Mouse (Mus musculus) neural tube, embryonic 12.5 days (tissue): ENCODE data around the gene Fgfr2. TPM values are rescaled to one million over a fixed set of nuclear protein-coding genes. Genes with fewer than 3 reads are reported as not detected.

Experiments
- ATAC-seq: fragments of 200-750 bp; cut with Nextera tagmentation; 2 replicates; pipeline ENCODE4 v1.8.0; 2017; ENCODE audit warnings: low read depth, mild to moderate bottlenecking, moderate TSS enrichment, moderate library complexity; ENCODE audit not compliant: low FRiP score
- H3K27ac ChIP-seq: fragments of 300-500 bp; sonication (generic); 2 replicates; pipeline ENCODE4 v1.5.1; 2016
- H3K27me3 ChIP-seq: fragments of 300-500 bp; sonication (generic); replicated peaks from 2 replicates; pipeline ENCODE4 v1.6.1; 2016; ENCODE audit warnings: mild to moderate bottlenecking
- H3K36me3 ChIP-seq: fragments of 300-500 bp; sonication (generic); 2 replicates; pipeline ENCODE4 v1.6.1; 2016; ENCODE audit warnings: mild to moderate bottlenecking
- H3K4me1 ChIP-seq: fragments of 300-500 bp; sonication (generic); 2 replicates; pipeline ENCODE4 v1.6.1; 2016
- H3K4me2 ChIP-seq: fragments of 300-500 bp; sonication (generic); replicated peaks from 2 replicates; pipeline ENCODE4 v1.6.1; 2016; ENCODE audit warnings: mild to moderate bottlenecking
- H3K4me3 ChIP-seq: fragments of 300-500 bp; sonication (generic); 2 replicates; pipeline ENCODE4 v1.5.1; 2016
- H3K9ac ChIP-seq: fragments of 300-500 bp; sonication (generic); 2 replicates; pipeline ENCODE4 v1.6.1; 2016; ENCODE audit warnings: mild to moderate bottlenecking
- H3K9me3 ChIP-seq: fragments of 300-500 bp; sonication (generic); 2 replicates; pipeline ENCODE4 v1.6.1; 2016; ENCODE audit warnings: mild to moderate bottlenecking
- WGBS: fragments of 180-500 bp; shearing (Covaris S2); methylation state at CpG from one replicate; pipeline ENCODE4 v1.1.7; 2016; 5-methylcytosine and 5-hydroxymethylcytosine counted together
- polyA plus RNA-seq: library from polyadenylated mRNA; unstranded; fragments of >200 nt; fragmentation: Nextera tagmentation; extraction: Ambion mirVana; gene quantifications from 2 replicates; pipeline ENCODE4 v1.2.1, GENCODE M21; 2016

Fgfr2 gene
- polyA plus RNA-seq, 1 experiment from 2014 or later: 65.0 TPM

DNA sequence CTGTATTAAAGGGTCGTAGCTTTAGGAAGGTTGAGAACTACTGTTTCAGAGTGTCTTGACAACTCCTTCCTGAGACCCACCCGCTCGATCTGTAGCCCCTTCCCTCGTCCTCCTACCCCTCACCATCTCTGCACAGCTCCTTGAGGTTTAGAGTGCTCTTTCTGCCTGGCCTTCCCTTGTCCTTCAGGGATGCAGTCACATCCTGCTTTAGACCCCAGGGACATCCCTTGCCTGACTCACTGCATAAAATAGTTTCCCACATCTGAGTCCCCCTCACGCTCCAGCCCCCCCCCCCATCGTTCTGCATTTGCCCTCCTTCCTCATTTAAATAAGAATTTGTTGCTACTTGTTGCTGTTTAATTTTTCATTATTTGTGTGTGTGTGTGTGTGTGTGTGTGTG, 2156.3 kb downstream of the Fgfr2 start:
- no peaks in the 10 kb centered on the region for H3K4me1 ChIP-seq
- no peak overlapping the region for H3K9ac ChIP-seq
- no peaks in the 10 kb centered on the region for H3K27me3 ChIP-seq
- ATAC-seq: no peak
- no peak overlapping the region for H3K4me2 ChIP-seq
- H3K27ac ChIP-seq: no peak overlapping the region
- H3K4me3 ChIP-seq: no peak overlapping the region
- WGBS: 69% methylated on average over 6 of the region's 6 CpGs
- no peaks in the 10 kb centered on the region for H3K9me3 ChIP-seq
- H3K36me3 ChIP-seq: no peaks in the 10 kb centered on the region

DNA sequence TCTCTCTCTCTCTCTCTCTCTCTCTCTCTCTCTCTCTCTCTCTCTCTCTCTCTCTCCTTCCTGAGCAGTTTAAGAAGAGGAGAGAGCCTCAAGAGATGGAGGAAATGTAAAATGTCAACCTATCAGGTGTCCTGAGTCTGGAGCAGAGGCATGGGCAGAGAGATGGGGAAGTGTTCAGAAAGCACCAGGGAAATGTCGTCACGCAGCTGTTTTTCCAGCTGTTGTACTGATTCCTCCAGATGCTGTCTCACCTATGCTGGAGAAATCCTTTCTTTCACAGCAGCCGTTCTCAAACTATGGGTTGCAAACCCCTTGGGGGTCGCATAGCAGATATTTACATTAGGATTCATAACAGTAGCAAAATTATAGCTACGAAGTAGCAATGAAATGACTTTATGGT, 2156.7 kb downstream of the Fgfr2 start:
- no peak for ATAC-seq
- WGBS: 75% methylated on average over 5 of the region's 5 CpGs
- H3K27ac ChIP-seq: no peak overlapping the region

DNA sequence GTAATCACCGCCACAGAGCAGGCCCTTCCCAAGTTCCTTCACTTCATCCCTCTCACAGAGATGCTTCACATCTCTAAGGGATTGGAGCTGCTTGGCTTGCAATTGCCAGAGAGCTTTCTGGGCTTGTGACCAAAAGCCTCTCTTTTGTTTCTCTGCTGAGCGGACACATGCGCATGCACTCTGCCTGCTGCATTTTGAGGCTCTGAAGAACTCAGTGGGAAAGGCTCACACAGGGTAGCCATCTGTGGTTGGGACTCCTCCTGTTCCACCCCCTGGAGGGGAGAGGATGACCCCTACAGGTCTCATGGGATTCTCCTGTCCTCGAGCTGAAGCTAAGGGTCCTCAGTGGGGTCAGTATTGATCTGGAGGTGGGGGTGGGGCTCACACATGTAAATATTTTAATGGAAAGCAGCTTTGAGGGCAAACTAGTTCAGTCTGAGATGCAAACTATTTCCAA, 2157.2 kb downstream of the Fgfr2 start:
- Histone ChIP-seq H3K27me3 (no peaks in the 10 kb centered on the region), H3K9me3 (no peaks in the 10 kb centered on the region), H3K27ac (no peak overlapping the region), H3K4me1 (no peaks in the 10 kb centered on the region), H3K4me2 (no peak overlapping the region), H3K4me3 (no peak overlapping the region), H3K9ac (no peak overlapping the region), H3K36me3 (no peaks in the 10 kb centered on the region)
- ATAC-seq: no peak
- WGBS: 54% methylated on average over 4 of the region's 4 CpGs

More for the DNA sequence above, 2156.7 kb downstream of the Fgfr2 start:
- Histone ChIP-seq H3K27me3 (no peaks in the 10 kb centered on the region), H3K9ac (no peak overlapping the region), H3K9me3 (no peaks in the 10 kb centered on the region), H3K4me3 (no peak overlapping the region), H3K4me2 (no peak overlapping the region), H3K4me1 (no peaks in the 10 kb centered on the region), H3K36me3 (no peaks in the 10 kb centered on the region)

DNA sequence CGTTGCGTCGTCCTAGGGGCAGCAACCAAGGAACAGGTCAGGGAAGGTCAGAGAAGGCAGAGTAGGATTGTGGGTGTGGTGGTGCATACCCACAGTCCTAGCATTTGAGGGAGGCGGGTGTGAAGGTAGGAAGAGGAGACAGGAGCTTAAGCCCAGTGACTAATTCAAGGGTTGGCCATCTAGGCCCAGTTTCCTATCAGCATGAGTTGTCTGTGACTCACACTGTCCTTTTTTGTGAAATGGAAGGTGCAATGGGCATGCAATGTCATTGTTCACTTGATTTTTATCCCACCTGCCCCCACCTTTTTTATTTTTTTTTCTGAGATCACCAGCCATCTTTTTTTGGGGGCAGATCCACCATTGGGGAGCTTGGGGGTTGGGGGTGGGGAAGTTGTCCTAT, 2157.8 kb downstream of the Fgfr2 start:
- H3K27me3 ChIP-seq: no peaks in the 10 kb centered on the region
- no peaks in the 10 kb centered on the region for H3K4me1 ChIP-seq
- H3K27ac ChIP-seq: no peak overlapping the region
- no peak for ATAC-seq
- H3K4me2 ChIP-seq: no peak overlapping the region
- no peaks in the 10 kb centered on the region for H3K36me3 ChIP-seq
- 89% methylated on average over 4 of the region's 4 CpGs for WGBS
- H3K9ac ChIP-seq: no peak overlapping the region
- no peaks in the 10 kb centered on the region for H3K9me3 ChIP-seq
- H3K4me3 ChIP-seq: no peak overlapping the region

DNA sequence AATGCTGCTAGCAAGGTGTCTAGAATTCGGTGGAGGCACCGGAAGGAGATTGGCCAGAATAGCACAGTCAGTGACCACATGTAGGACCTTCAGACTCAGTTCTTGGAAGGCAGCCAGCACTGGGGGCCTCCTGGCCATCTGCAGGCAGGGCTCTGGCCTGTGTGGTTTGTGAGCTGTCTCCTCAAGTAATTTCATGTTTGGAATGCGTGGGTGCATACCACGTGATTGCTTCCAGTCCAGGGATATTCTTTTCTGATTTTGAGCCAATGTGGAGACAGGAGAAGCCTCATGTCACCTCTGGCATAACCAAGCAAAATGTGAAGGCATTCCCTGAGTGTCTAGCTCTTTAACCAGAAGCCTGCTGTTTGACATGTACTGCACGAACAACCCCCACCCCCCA, 2158.5 kb downstream of the Fgfr2 start:
- Histone ChIP-seq H3K4me2 (no peak overlapping the region), H3K9me3 (no peaks in the 10 kb centered on the region), H3K27ac (no peak overlapping the region), H3K4me3 (no peak overlapping the region), H3K9ac (no peak overlapping the region), H3K4me1 (no peaks in the 10 kb centered on the region; the same call in 1 of the 2 replicates), H3K36me3 (no peaks in the 10 kb centered on the region), H3K27me3 (no peaks in the 10 kb centered on the region)
- ATAC-seq: no peak
- 75% methylated on average over 5 of the region's 5 CpGs for WGBS

DNA sequence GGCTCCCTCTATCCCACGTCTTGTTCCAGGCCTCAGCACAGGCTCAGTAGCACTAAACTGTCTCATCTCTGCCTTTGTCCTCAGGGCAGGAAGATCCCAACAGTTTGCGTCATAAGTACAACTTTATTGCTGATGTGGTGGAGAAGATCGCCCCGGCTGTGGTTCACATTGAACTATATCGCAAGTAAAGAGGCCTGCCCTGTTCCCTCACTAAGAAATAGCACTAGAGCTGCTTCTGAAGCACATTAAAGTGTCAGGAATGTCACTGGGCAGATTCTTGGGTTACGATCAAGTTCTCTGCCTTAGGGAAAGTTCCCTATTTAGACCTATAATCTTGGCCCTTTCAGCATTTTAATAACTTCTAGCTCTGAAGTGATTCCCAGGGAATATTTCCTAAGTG, 2161.7 kb downstream of the Fgfr2 start:
- Histone ChIP-seq H3K27ac (no peak overlapping the region), H3K27me3 (no peaks in the 10 kb centered on the region), H3K4me1 (no peaks in the 10 kb centered on the region; the same call in 1 of the 2 replicates), H3K4me3 (no peak overlapping the region), H3K9ac (no peak overlapping the region), H3K4me2 (no peak overlapping the region), H3K36me3 (no peaks in the 10 kb centered on the region), H3K9me3 (no peaks in the 10 kb centered on the region)
- ATAC-seq: no peak
- 89% methylated on average over 6 of the region's 6 CpGs for WGBS

DNA sequence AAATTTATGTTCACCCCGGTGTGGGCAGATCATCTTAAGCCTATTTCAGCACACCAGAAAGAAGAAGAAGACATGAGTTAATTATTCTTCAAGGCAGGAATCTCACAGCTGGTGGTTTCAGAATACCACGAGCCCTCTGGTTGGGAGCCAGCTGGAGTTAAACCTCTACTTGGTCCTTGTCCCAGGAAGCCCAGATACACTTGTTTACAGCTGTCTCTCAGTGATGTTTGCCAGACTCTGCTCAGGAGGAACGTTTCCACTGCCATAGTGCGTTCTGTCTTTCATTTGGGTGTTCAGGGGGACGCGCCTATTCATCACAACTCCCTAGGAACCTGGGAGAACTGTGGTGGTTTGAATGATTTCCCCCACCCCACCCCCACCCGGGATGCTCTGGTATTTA, 2163.3 kb downstream of the Fgfr2 start:
- ATAC-seq: no peak
- no peak overlapping the region for H3K4me2 ChIP-seq
- H3K4me3 ChIP-seq: no peak overlapping the region
- H3K27ac ChIP-seq: no peak overlapping the region
- no peaks in the 10 kb centered on the region for H3K36me3 ChIP-seq
- no peaks in the 10 kb centered on the region; the same call in 1 of the 2 replicates for H3K4me1 ChIP-seq
- H3K9ac ChIP-seq: no peak overlapping the region
- 60% methylated on average over 7 of the region's 7 CpGs for WGBS
- no peaks in the 10 kb centered on the region for H3K27me3 ChIP-seq
- H3K9me3 ChIP-seq: no peaks in the 10 kb centered on the region

DNA sequence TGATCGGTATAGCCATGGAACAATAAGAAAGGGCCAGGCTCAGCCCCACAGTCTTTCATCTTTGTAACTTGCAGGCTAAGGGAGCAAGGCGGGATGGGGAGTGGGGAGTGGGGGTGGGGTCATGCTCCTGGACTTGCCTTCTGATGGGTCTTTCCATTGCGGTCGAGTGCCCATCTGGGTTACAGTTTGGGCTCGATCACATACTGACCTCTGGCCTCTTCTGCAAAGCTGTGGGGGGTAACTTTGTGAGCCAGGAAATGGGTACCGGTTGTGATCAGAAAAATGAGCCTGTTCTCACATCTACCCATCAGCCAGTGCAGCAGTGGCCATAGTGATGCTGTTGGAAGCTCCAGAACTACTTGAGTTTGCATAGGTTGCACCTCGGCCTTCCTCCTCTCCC, 2164.6 kb downstream of the Fgfr2 start:
- no peak for ATAC-seq
- no peaks in the 10 kb centered on the region for H3K9me3 ChIP-seq
- H3K36me3 ChIP-seq: no peaks in the 10 kb centered on the region
- H3K4me2 ChIP-seq: no peak overlapping the region
- whole genome bisulfite sequencing: 63% methylated on average over 7 of the region's 7 CpGs
- H3K4me1 ChIP-seq: no peaks in the 10 kb centered on the region; the same call in 1 of the 2 replicates
- no peak overlapping the region for H3K27ac ChIP-seq
- no peak overlapping the region for H3K4me3 ChIP-seq
- no peaks in the 10 kb centered on the region for H3K27me3 ChIP-seq
- H3K9ac ChIP-seq: no peak overlapping the region

DNA sequence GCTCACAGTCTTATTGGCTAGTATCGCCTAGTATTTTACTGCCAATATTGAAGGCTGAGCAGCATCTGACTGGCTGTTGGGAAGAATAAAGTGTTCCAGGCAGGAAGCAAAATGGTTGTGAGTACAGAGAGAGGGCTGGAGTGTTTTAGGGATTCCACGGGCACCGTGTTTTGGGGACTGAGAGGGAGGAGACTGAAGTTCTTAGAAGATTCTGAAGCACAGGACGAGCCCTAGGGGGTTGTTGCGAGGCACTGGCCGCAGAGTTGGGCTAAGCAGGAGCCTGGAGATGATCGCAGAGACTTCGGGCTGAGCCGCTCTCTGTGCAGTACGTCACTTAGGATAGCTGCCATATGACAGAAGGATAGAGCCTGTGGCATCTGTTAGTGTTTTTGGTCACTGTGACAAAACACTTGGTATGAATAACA, 2169.0 kb downstream of the Fgfr2 start:
- 89% methylated on average over 10 of the region's 10 CpGs for WGBS
- no peak overlapping the region for H3K4me3 ChIP-seq
- no peak overlapping the region for H3K9ac ChIP-seq
- no peaks in the 10 kb centered on the region for H3K9me3 ChIP-seq
- no peak overlapping the region for H3K27ac ChIP-seq
- H3K27me3 ChIP-seq: no peaks in the 10 kb centered on the region
- no peaks in the 10 kb centered on the region for H3K36me3 ChIP-seq
- 0 out of 2 replicates have a peak, but pooled peaks cover 3% of the 10 kb centered on the region for H3K4me1 ChIP-seq
- ATAC-seq: no peak
- no peak overlapping the region for H3K4me2 ChIP-seq

DNA sequence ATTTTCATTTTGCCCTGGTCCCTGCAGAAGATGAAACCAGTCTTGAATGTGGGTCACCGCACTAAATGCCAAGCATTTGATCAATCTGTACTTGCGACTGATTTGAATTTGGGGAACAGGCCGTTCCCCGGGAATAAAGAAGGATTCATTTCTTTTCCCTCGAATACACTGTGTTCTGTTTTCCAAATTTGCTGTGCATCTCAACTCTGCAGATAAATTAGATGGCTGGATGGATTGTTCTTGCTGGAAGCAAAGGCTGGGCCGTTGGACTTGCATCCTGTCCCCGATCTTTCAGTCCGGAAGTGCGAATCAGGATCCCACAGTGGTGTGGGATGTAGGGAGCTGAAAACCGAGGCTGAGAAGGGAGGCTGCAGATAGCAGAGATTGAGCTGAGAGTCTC, 2169.8 kb downstream of the Fgfr2 start:
- H3K27ac ChIP-seq: no peak overlapping the region
- H3K4me2 ChIP-seq: no peak overlapping the region
- no peaks in the 10 kb centered on the region for H3K9me3 ChIP-seq
- H3K27me3 ChIP-seq: no peaks in the 10 kb centered on the region
- H3K36me3 ChIP-seq: no peaks in the 10 kb centered on the region
- no peak overlapping the region for H3K9ac ChIP-seq
- whole genome bisulfite sequencing: 88% methylated on average over 10 of the region's 10 CpGs
- H3K4me3 ChIP-seq: no peak overlapping the region
- 0 out of 2 replicates have a peak, but pooled peaks cover 3% of the 10 kb centered on the region for H3K4me1 ChIP-seq
- no peak for ATAC-seq

DNA sequence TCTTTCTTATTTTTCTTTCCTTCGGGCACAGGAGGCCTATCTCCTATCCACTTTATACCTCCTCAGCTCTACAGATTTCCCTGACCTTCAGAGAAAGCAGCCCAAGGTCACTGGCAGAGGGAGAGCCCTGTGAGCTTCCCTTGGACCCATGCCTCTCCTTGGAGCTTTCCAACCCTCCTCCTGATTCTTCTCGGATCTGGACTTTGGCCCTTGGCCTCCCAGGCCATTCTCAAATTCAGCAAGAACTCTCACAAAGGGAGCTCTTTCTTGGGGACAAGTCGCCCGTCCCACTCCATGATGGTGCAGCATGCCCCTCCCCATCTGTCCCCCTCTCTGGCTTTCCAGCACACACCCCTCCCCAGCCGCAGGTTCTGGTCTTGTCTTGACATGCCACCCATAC, 2172.1 kb downstream of the Fgfr2 start:
- Histone ChIP-seq H3K36me3 (no peaks in the 10 kb centered on the region), H3K4me3 (no peak overlapping the region), H3K9me3 (no peaks in the 10 kb centered on the region), H3K27me3 (no peaks in the 10 kb centered on the region), H3K9ac (no peak overlapping the region), H3K4me1 (0 out of 2 replicates have a peak, but pooled peaks cover 3% of the 10 kb centered on the region), H3K4me2 (no peak overlapping the region), H3K27ac (no peak overlapping the region)
- 79% methylated on average over 5 of the region's 5 CpGs for WGBS
- ATAC-seq: no peak

DNA sequence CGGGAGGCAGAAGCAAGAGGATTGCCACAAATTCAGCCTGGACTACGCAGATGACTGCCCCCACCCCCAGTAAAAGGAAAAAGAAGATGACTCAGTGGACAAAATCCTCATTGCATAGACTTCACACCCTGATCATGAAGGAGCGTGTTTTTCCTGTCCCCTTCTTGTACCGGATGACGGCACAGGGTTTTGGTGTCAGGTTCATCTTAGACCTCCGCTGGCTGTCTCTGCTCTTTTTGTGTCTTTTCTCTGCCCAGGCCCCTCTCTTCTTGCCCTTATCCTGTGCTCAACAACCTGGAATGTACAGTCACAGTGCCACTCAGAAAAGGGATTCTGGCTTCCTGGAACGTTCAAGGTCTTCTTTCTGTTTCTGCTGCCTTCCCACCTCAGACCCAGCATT, 2172.7 kb downstream of the Fgfr2 start:
- no peak for ATAC-seq
- WGBS: 95% methylated on average over 7 of the region's 7 CpGs

DNA sequence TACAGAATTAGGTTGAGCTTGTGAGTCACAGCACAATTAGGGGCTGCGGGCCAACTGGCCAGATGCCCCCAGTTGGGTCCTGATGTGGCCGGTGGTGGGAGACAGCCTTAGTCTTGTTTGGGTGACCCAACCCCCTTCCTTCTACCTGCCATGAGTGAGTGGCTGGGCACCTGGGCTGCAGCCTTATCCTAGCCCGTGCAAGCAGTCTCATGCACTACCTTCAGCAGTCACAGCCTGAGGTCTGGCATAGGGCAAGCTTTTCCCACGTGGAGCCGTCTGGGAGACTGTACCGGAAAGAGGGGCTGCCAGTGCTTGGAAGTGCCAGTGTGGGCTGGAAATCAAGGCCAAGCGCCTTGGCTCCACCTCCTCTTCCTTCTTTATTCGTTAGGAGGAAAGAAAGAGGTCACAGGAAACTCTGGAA, 2173.8 kb downstream of the Fgfr2 start:
- H3K9me3 ChIP-seq: no peaks in the 10 kb centered on the region
- H3K4me1 ChIP-seq: 0 out of 2 replicates have a peak, but pooled peaks cover 3% of the 10 kb centered on the region
- ATAC-seq: no peak
- no peaks in the 10 kb centered on the region for H3K36me3 ChIP-seq
- no peak overlapping the region for H3K4me2 ChIP-seq
- H3K9ac ChIP-seq: no peak overlapping the region
- H3K27ac ChIP-seq: no peak overlapping the region
- no peaks in the 10 kb centered on the region for H3K27me3 ChIP-seq
- WGBS: 52% methylated on average over 8 of the region's 8 CpGs
- H3K4me3 ChIP-seq: no peak overlapping the region

More for the DNA sequence above, 2172.7 kb downstream of the Fgfr2 start:
- Histone ChIP-seq H3K4me2 (no peak overlapping the region), H3K4me1 (0 out of 2 replicates have a peak, but pooled peaks cover 3% of the 10 kb centered on the region), H3K36me3 (no peaks in the 10 kb centered on the region), H3K4me3 (no peak overlapping the region), H3K27ac (no peak overlapping the region), H3K9me3 (no peaks in the 10 kb centered on the region), H3K27me3 (no peaks in the 10 kb centered on the region), H3K9ac (no peak overlapping the region)
